Mouse (Mus musculus) effector memory CD4-positive, alpha-beta T cell, adult 7 months (primary cell): ENCODE data around the gene Robo1. TPM values are rescaled to one million over a fixed set of nuclear protein-coding genes. Genes with fewer than 3 reads are reported as not detected.

Experiments
- polyA plus RNA-seq: library from polyadenylated mRNA; unstranded; fragments of 100-300 nt; shearing (Covaris generic); gene quantifications from one replicate; pipeline ENCODE4 v1.2.1, GENCODE M21; 2017

Gene Robo1
- polyA plus RNA-seq = 0.95 TPM

GRCm38 (mm10) chr16:72307537-72308330 lies at the start of gene Robo1:
Gene Robo1 (plus strand): TSS chr16:72308306.

